Mouse (Mus musculus): ENCODE data around the gene Ntf3. TPM values are rescaled to one million over a fixed set of nuclear protein-coding genes. Genes with fewer than 3 reads are reported as not detected.

Gene Ntf3
- polyA plus RNA-seq, 1 experiment from 2014 or later: 8.0 TPM

DNA sequence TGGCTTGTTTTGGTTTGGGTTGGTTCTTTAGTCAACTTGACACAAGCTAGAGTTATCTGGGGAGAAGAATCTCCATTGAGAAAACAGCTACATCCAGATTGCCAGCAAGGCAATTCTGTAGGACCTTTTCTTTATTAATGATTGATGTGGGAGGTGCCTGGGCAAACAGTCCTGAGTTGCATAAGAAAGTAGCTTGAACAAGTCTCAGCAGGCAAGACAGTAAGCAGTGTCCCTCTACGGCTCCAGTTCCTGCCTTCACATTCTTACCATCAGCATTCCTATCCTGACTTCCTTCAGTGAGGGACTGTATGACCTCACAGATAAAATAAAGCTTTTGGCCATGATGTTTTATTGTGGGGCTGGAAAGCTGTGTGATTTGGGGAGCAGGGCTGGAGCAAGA lies 48.5 kb downstream of the Ntf3 start:
- Histone ChIP-seq H3K9me3 (replicated peaks) (no peaks in the 10 kb centered on the region), H3K27ac (no peak overlapping the region), H3K4me2 (no peak overlapping the region), H3K4me1 (replicated peaks) (peaks cover 8% of the 10 kb centered on the region; the same call in 1 of the 2 replicates), H3K36me3 (no peaks in the 10 kb centered on the region), H3K9ac (no peak overlapping the region), H3K4me3 (no peak overlapping the region), H3K27me3 (no peaks in the 10 kb centered on the region)
- ATAC-seq (replicated peaks; ENCODE audit: insufficient number of reproducible peaks, insufficient read depth, low FRiP score, low read depth): no peak
- 55% methylated on average over 1 of the region's 1 CpGs for WGBS

DNA sequence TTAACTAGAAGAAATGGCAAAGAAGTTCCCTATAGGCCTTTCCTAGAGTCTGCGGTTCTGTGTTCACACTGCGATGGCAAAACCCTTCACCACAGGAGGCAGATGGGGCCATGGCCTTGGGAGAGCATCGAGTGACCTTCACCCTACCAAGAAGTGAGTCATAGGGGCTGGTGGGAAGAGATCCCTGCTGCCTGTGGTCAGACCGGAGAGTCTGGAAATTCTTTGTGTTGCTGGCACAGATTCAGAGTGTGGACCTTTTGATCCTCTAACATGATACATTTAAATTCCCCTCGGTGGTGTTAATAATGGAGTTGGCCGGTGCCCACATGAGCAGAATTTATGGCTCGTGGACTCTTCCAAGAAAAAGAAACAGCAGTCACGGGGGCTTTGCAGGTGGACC lies 49.5 kb downstream of the Ntf3 start:
- WGBS: 66% methylated on average over 8 of the region's 8 CpGs

GRCm38 (mm10) chr6:126114934-126115633 lies 51.6 kb downstream of the Ntf3 start:
- ATAC-seq (replicated peaks; ENCODE audit: insufficient number of reproducible peaks, insufficient read depth, low FRiP score, low read depth): no peak
- no peaks in the 10 kb centered on the region for H3K36me3 ChIP-seq
- 52% methylated on average over 10 of the region's 10 CpGs for WGBS
- H3K4me3 ChIP-seq: no peak overlapping the region
- no peak overlapping the region for H3K4me2 ChIP-seq
- no peaks in the 10 kb centered on the region for H3K9me3 ChIP-seq (replicated peaks)
- peak overlapping the region; percentile 62 for H3K27ac ChIP-seq
- H3K27me3 ChIP-seq: no peaks in the 10 kb centered on the region
- H3K4me1 ChIP-seq (replicated peaks): peaks cover 8% of the 10 kb centered on the region; the same call in 1 of the 2 replicates
- H3K9ac ChIP-seq: no peak overlapping the region

More for the DNA sequence above, 49.5 kb downstream of the Ntf3 start:
- ATAC-seq (replicated peaks; ENCODE audit: insufficient number of reproducible peaks, insufficient read depth, low FRiP score, low read depth): no peak; the same call in 1 of the 2 replicates
- Histone ChIP-seq H3K4me3 (no peak overlapping the region), H3K9ac (no peak overlapping the region), H3K36me3 (no peaks in the 10 kb centered on the region), H3K27me3 (no peaks in the 10 kb centered on the region), H3K4me2 (no peak overlapping the region), H3K4me1 (replicated peaks) (peaks cover 8% of the 10 kb centered on the region; the same call in 1 of the 2 replicates), H3K27ac (no peak overlapping the region), H3K9me3 (replicated peaks) (no peaks in the 10 kb centered on the region)

DNA sequence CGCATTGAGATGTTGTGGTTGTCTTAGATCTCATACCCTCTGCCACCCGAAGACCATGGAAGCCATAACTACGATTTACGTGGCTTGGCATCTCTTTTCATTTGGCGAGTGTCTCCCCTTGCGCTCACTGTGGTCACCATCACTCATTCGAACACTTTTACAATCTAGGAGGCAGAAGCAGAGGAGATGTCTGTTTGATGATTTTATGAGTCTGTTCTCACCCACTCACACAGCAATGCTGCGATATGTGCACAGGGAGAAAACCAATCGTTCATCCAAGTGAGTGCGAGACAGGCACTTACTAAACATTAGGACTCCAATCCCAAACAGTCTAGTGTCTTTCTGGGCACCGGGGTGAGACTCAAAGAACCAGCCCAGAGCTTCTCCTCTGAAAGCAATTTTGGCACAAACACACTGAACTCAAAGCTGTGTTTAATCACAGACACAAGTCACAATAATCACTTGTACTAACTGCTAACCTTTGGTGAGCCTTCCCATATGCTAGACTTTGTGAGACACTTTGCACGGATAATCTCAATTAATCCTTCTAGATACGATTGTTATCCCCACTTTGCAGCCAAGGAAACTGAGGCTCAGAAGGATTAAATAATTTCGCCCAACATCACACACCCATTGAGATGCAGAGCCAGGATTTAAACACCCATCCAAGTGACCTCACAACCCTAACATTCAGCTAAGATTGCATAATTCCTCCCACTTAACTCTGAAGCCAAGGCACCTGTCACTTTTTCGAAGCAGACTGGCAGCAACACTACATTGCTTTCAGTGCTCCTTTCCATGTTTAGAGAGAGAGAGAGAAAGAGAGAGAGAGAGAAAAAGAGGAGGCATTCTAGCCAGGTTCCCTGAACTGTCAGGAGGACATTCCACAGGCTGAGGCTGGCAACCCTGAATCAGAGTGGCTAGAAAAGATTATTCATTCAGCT lies 55.5 kb downstream of the Ntf3 start:
- Histone ChIP-seq H3K27ac (no peak overlapping the region), H3K4me2 (no peak overlapping the region), H3K9me3 (replicated peaks) (no peaks in the 10 kb centered on the region), H3K4me3 (no peak overlapping the region), H3K27me3 (no peaks in the 10 kb centered on the region), H3K36me3 (no peaks in the 10 kb centered on the region), H3K9ac (no peak overlapping the region), H3K4me1 (replicated peaks) (peaks cover 17% of the 10 kb centered on the region)
- ATAC-seq (replicated peaks; ENCODE audit: insufficient number of reproducible peaks, insufficient read depth, low FRiP score, low read depth): no peak
- WGBS: 79% methylated on average over 15 of the region's 15 CpGs

GRCm38 (mm10) chr6:126109184-126109583 lies 57.5 kb downstream of the Ntf3 start:
- no peak overlapping the region for H3K9ac ChIP-seq
- ATAC-seq (replicated peaks; ENCODE audit: insufficient number of reproducible peaks, insufficient read depth, low FRiP score, low read depth): no peak
- WGBS: 61% methylated on average over 5 of the region's 5 CpGs

GRCm38 (mm10) chr6:126108771-126109170 lies 57.9 kb downstream of the Ntf3 start:
- no peak for ATAC-seq (replicated peaks; ENCODE audit: insufficient number of reproducible peaks, insufficient read depth, low FRiP score, low read depth)
- Histone ChIP-seq H3K9ac (no peak overlapping the region), H3K4me2 (no peak overlapping the region), H3K4me1 (replicated peaks) (peaks cover 20% of the 10 kb centered on the region), H3K27ac (no peak overlapping the region), H3K9me3 (replicated peaks) (no peaks in the 10 kb centered on the region), H3K36me3 (no peaks in the 10 kb centered on the region), H3K27me3 (no peaks in the 10 kb centered on the region), H3K4me3 (no peak overlapping the region)
- 88% methylated on average over 2 of the region's 2 CpGs for WGBS

More at GRCm38 (mm10) chr6:126109184-126109583, 57.5 kb downstream of the Ntf3 start:
- H3K36me3 ChIP-seq: no peaks in the 10 kb centered on the region
- H3K4me2 ChIP-seq: no peak overlapping the region
- no peak overlapping the region for H3K4me3 ChIP-seq
- no peaks in the 10 kb centered on the region for H3K27me3 ChIP-seq
- no peak overlapping the region for H3K27ac ChIP-seq
- H3K9me3 ChIP-seq (replicated peaks): no peaks in the 10 kb centered on the region
- H3K4me1 ChIP-seq (replicated peaks): peaks cover 20% of the 10 kb centered on the region

GRCm38 (mm10) chr6:126107398-126107797 lies 59.3 kb downstream of the Ntf3 start:
- Histone ChIP-seq H3K27ac (no peak overlapping the region), H3K4me3 (no peak overlapping the region), H3K4me2 (no peak overlapping the region), H3K9me3 (replicated peaks) (no peaks in the 10 kb centered on the region), H3K4me1 (replicated peaks) (peaks cover 20% of the 10 kb centered on the region), H3K36me3 (no peaks in the 10 kb centered on the region), H3K27me3 (no peaks in the 10 kb centered on the region), H3K9ac (no peak overlapping the region)
- 65% methylated on average over 2 of the region's 2 CpGs for WGBS
- no peak for ATAC-seq (replicated peaks; ENCODE audit: insufficient number of reproducible peaks, insufficient read depth, low FRiP score, low read depth)

- H3K4me1 ChIP-seq (replicated peaks): peaks cover 20% of the 10 kb centered on the region
- no peaks in the 10 kb centered on the region for H3K27me3 ChIP-seq
- H3K27ac ChIP-seq: no peak overlapping the region
- H3K4me3 ChIP-seq: no peak overlapping the region
- no peak overlapping the region for H3K4me2 ChIP-seq
- WGBS: 73% methylated on average over 2 of the region's 2 CpGs
- H3K9me3 ChIP-seq (replicated peaks): no peaks in the 10 kb centered on the region
- ATAC-seq (replicated peaks; ENCODE audit: insufficient number of reproducible peaks, insufficient read depth, low FRiP score, low read depth): no peak
- no peak overlapping the region for H3K9ac ChIP-seq
- no peaks in the 10 kb centered on the region for H3K36me3 ChIP-seq
Measured at GRCm38 (mm10) chr6:126106798-126107173, 59.9 kb downstream of the Ntf3 start.

DNA sequence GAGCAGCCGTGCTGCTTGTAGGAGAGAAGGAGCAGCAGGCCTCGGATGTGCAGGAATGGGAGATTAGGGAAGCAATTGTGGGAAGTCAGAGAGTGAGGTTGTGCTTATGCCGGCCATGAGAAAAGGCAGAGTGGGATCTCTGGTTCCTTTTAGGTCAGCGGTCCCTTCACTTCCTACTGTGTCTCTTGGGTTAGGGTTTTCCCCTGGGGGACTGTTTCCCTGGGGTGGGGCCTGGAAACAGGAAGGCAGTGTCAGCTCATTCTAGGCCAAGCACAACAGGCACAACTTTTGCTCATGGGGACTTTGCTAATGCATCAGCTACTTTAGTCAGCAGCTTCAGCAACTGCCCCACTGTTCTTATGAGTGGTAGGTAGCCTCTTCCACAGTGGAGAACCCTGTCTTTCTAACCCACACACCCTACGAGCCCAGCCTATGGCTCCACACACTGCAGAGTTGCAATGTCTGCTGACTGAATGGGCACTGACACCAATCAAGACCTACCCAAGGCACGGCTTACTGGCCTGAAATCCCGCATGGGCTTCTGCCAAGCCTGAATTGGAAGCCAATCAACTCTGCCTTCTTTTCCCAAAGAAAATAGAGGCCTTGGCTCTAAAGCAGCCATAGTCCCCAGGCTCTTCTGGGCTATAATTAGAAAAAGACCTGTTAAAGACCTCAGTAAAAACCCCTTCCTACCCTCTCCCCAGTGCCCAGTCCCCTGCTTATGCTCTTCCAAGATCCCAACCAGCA lies 60.5 kb downstream of the Ntf3 start:
- ATAC-seq (replicated peaks; ENCODE audit: insufficient number of reproducible peaks, insufficient read depth, low FRiP score, low read depth): 0 out of 2 replicates have a peak, but pooled peaks have one; percentile 41
- Histone ChIP-seq H3K4me3 (no peak overlapping the region), H3K9me3 (replicated peaks) (no peaks in the 10 kb centered on the region), H3K27me3 (no peaks in the 10 kb centered on the region), H3K27ac (peak overlapping the region; percentile 54), H3K4me1 (replicated peaks) (peaks cover 20% of the 10 kb centered on the region), H3K36me3 (no peaks in the 10 kb centered on the region), H3K4me2 (no peak overlapping the region), H3K9ac (no peak overlapping the region)
- WGBS: 63% methylated on average over 7 of the region's 7 CpGs

GRCm38 (mm10) chr6:126105083-126105740 lies 61.5 kb downstream of the Ntf3 start:
- ATAC-seq (replicated peaks; ENCODE audit: insufficient number of reproducible peaks, insufficient read depth, low FRiP score, low read depth): no peak
- Histone ChIP-seq H3K27ac (no peak overlapping the region), H3K27me3 (no peaks in the 10 kb centered on the region), H3K36me3 (no peaks in the 10 kb centered on the region), H3K4me3 (no peak overlapping the region), H3K9me3 (replicated peaks) (no peaks in the 10 kb centered on the region), H3K4me2 (no peak overlapping the region), H3K4me1 (replicated peaks) (peaks cover 20% of the 10 kb centered on the region), H3K9ac (no peak overlapping the region)
- WGBS: 53% methylated on average over 12 of the region's 12 CpGs

Data from heart, embryonic 15.5 days (tissue).